8 mouse cellular contexts compared by ENCODE assay signal in genomic region chr2:22744121-22744761, GRCm38 (mm10). TPM values are rescaled to one million over a fixed set of nuclear protein-coding genes. Genes with fewer than 3 reads are reported as not detected.
DNase-seq lines count a peak whose midpoint lies in the region; ATAC-seq and TF ChIP-seq lines count a peak whose summit lies in the region.

No protein-coding gene starts in this region.

- no peak overlapping the region for H3K4me2 ChIP-seq in midbrain, embryonic 16.5 days (ENCODE audit: low read length)
- H3K4me2 ChIP-seq in embryonic facial prominence, embryonic 11.5 days (ENCODE audit: low read depth, low read length): no peak overlapping the region
- H3K4me2 ChIP-seq in lung, postnatal 0 days (replicated peaks; ENCODE audit: low read depth, low read length): no peak overlapping the region

- TF ChIP-seq CTCF in lung, postnatal 0 days (IDR thresholded peaks at IDR 0.05): no peak

- no peaks in the 10 kb centered on the region; the same call in 1 of the 2 replicates for H3K9me3 ChIP-seq in midbrain, embryonic 10.5 days (replicated peaks)
- H3K9me3 ChIP-seq in midbrain, embryonic 16.5 days (replicated peaks; ENCODE audit: control insufficient read depth, low read length, poor library complexity, severe bottlenecking): no peaks in the 10 kb centered on the region
- no peaks in the 10 kb centered on the region for H3K9me3 ChIP-seq in embryonic facial prominence, embryonic 11.5 days (replicated peaks; ENCODE audit: control insufficient read depth, low read length)
- H3K9me3 ChIP-seq in lung, postnatal 0 days (ENCODE audit: low read length): no peaks in the 10 kb centered on the region

- H3K4me3 ChIP-seq in midbrain, embryonic 10.5 days: no peak overlapping the region
- H3K4me3 ChIP-seq in midbrain, embryonic 16.5 days (ENCODE audit: low read depth, low read length): no peak overlapping the region
- H3K4me3 ChIP-seq in embryonic facial prominence, embryonic 11.5 days (ENCODE audit: low read depth, low read length): no peak overlapping the region
- no peak overlapping the region for H3K4me3 ChIP-seq in lung, postnatal 0 days (ENCODE audit: low read depth, low read length)

- TF ChIP-seq EP300 in lung, postnatal 0 days (IDR thresholded peaks at IDR 0.05): no peak

- no peak for ATAC-seq in midbrain, embryonic 16.5 days
- no peak; the same call in 1 of the 2 replicates for ATAC-seq in embryonic facial prominence, embryonic 11.5 days (replicated peaks; ENCODE audit: insufficient number of reproducible peaks, low FRiP score, low TSS enrichment, low read depth)
- no peak for ATAC-seq in lung, postnatal 0 days

- DNase-seq in cerebellum, postnatal 14 days: peak; percentile 26 to 32
- DNase-seq in cerebellum, adult 8-10 months: no peak
- peak; percentile 71 for DNase-seq in midbrain, embryonic 10.5 days (ENCODE audit: low spot score)
- DNase-seq in embryonic facial prominence, embryonic 11.5 days (ENCODE audit: low spot score): peak; percentile 40
- peak; percentile 37 for DNase-seq in lung, postnatal 0 days (ENCODE audit: low spot score)
- DNase-seq in thymus, postnatal 10 days (ENCODE audit: low spot score in 2 of 2): peak; percentile 49 to 56
- no peak for DNase-seq in natural killer cell, adult 2 months (ENCODE audit: low spot score in 2 of 2)

- no peak overlapping the region for H3K27ac ChIP-seq in midbrain, embryonic 10.5 days (replicated peaks)
- H3K27ac ChIP-seq in midbrain, embryonic 16.5 days (ENCODE audit: low read length): no peak overlapping the region
- H3K27ac ChIP-seq in embryonic facial prominence, embryonic 11.5 days (replicated peaks; ENCODE audit: low read depth, low read length): no peak overlapping the region
- no peak overlapping the region for H3K27ac ChIP-seq in lung, postnatal 0 days (ENCODE audit: low read length)

- H3K27me3 ChIP-seq in midbrain, embryonic 10.5 days (ENCODE audit: low read depth, poor library complexity, severe bottlenecking): peaks cover 17% of the 10 kb centered on the region
- H3K27me3 ChIP-seq in midbrain, embryonic 16.5 days (ENCODE audit: control insufficient read depth, insufficient read depth, low read depth, low read length): no peaks in the 10 kb centered on the region; the same call in 1 of the 2 replicates
- no peaks in the 10 kb centered on the region for H3K27me3 ChIP-seq in embryonic facial prominence, embryonic 11.5 days (ENCODE audit: control insufficient read depth, insufficient read depth, low read length)
- H3K27me3 ChIP-seq in lung, postnatal 0 days (replicated peaks; ENCODE audit: insufficient read depth, low read length): no peaks in the 10 kb centered on the region

- WGBS in midbrain, embryonic 10.5 days: 0% methylated on average over 32 of the region's 38 CpGs
- 0% methylated on average over 31 of the region's 38 CpGs for WGBS in midbrain, embryonic 16.5 days
- 0% methylated on average over 25 of the region's 38 CpGs for WGBS in embryonic facial prominence, embryonic 11.5 days
- 0% methylated on average over 13 of the region's 38 CpGs for WGBS in lung, postnatal 0 days

- no peak overlapping the region for H3K9ac ChIP-seq in midbrain, embryonic 16.5 days (ENCODE audit: low read depth, low read length)
- H3K9ac ChIP-seq in embryonic facial prominence, embryonic 11.5 days (replicated peaks; ENCODE audit: low read length): no peak overlapping the region; the same call in 1 of the 2 replicates
- no peak overlapping the region for H3K9ac ChIP-seq in lung, postnatal 0 days (replicated peaks; ENCODE audit: low read depth)

- H3K36me3 ChIP-seq in midbrain, embryonic 10.5 days: no peaks in the 10 kb centered on the region
- no peaks in the 10 kb centered on the region for H3K36me3 ChIP-seq in midbrain, embryonic 16.5 days (ENCODE audit: control insufficient read depth, insufficient read depth, low read length)
- no peaks in the 10 kb centered on the region for H3K36me3 ChIP-seq in embryonic facial prominence, embryonic 11.5 days (replicated peaks; ENCODE audit: control insufficient read depth, insufficient read depth, low read depth, low read length)
- H3K36me3 ChIP-seq in lung, postnatal 0 days (ENCODE audit: insufficient read depth, low read length): no peaks in the 10 kb centered on the region

- H3K4me1 ChIP-seq in midbrain, embryonic 10.5 days: 0 out of 2 replicates have a peak, but pooled peaks cover 3% of the 10 kb centered on the region
- no peaks in the 10 kb centered on the region for H3K4me1 ChIP-seq in midbrain, embryonic 16.5 days (ENCODE audit: control insufficient read depth, insufficient read depth, low read length)
- no peaks in the 10 kb centered on the region for H3K4me1 ChIP-seq in embryonic facial prominence, embryonic 11.5 days (ENCODE audit: control insufficient read depth, insufficient read depth, low read length)
- H3K4me1 ChIP-seq in lung, postnatal 0 days (ENCODE audit: insufficient read depth, low read depth, low read length): no peaks in the 10 kb centered on the region

RNA-seq across cellular contexts. Expression of gene Apbb1ip, which starts 29.7 kb away (rescaled TPM):
- 0.84 and 1.1 TPM in 2 replicates for polyA plus RNA-seq in midbrain, embryonic 10.5 days (2016; fragmentation: Nextera tagmentation; extraction: Ambion mirVana)
- polyA plus RNA-seq in midbrain, embryonic 16.5 days (2015; fragmentation: Nextera tagmentation; extraction: Ambion mirVana): 0.70 and 0.91 TPM in 2 replicates
- polyA plus RNA-seq in embryonic facial prominence, embryonic 11.5 days (2014; fragmentation: Nextera tagmentation; extraction: Ambion mirVana): 1.5 and 1.6 TPM in 2 replicates
- polyA plus RNA-seq in lung, postnatal 0 days (2015; fragmentation: Nextera tagmentation; extraction: Ambion mirVana): 5.3 and 5.5 TPM in 2 replicates

Comparison
In these comparisons a context has a peak if more than half of its experiments do, and no peak if none do; other contexts are left out.
1. DNase-seq: peak in cerebellum, postnatal 14 days (2 of 2), midbrain, embryonic 10.5 days (single experiment), embryonic facial prominence, embryonic 11.5 days (single experiment), lung, postnatal 0 days (single experiment) and thymus, postnatal 10 days (2 of 2); none in cerebellum, adult 8-10 months (single experiment) and natural killer cell, adult 2 months (0 of 2).